ENCODE assay signal across 17 mouse cellular contexts in the genomic region with DNA sequence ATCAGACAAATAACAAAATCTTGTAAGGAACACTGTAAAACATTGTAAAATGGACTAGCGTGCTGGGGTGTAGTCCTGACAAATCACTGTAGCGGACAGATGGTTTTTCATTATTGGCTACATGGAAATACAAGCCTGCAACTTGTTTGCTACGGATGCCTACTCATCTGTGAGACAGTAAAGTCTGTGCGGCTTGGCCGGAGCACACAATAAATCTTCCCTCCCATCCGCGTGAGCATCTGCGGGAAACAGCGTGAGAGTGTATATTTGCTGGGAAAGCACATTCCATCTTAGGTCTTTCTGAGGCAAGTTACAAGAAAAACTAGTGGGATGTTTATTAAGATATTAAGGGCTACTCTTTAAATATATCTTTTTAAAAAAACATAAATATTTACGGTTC. TPM values are rescaled to one million over a fixed set of nuclear protein-coding genes. Genes with fewer than 3 reads are reported as not detected.
DNase-seq lines count a peak whose midpoint lies in the region; ATAC-seq and TF ChIP-seq lines count a peak whose summit lies in the region.
"Had no signal": no experiment of that assay in that cellular context is flagged by ENCODE, and none has a peak within 500 bp of the region (broad histone marks: within the 10 kb centered on the region; RNA-seq: fewer than 3 reads in every experiment).

No protein-coding gene starts in this region.

- H3K9me3 ChIP-seq in forebrain, embryonic 16.5 days (ENCODE audit: control insufficient read depth, low read length) = no peaks in the 10 kb centered on the region
- no peaks in the 10 kb centered on the region for H3K9me3 ChIP-seq in forebrain, embryonic 12.5 days
- H3K9me3 ChIP-seq in neural tube, embryonic 11.5 days (ENCODE audit: control insufficient read depth, low read length) = no peaks in the 10 kb centered on the region
- H3K9me3 ChIP-seq in liver, postnatal 0 days (ENCODE audit: low read length) = no peaks in the 10 kb centered on the region
- H3K9me3 ChIP-seq: heart, embryonic 12.5 days; liver, embryonic 15.5 days had no signal

- 86% methylated on average over 10 of the region's 10 CpGs for WGBS in forebrain, embryonic 16.5 days
- 93% methylated on average over 10 of the region's 10 CpGs for WGBS in forebrain, embryonic 12.5 days
- WGBS in neural tube, embryonic 11.5 days = 58% methylated on average over 10 of the region's 10 CpGs
- 83% methylated on average over 10 of the region's 10 CpGs for WGBS in liver, postnatal 0 days (ENCODE audit: insufficient replicate concordance)

- no peaks in the 10 kb centered on the region for H3K27me3 ChIP-seq in forebrain, embryonic 16.5 days (replicated peaks; ENCODE audit: control insufficient read depth, insufficient read depth, low read length)
- no peaks in the 10 kb centered on the region for H3K27me3 ChIP-seq in forebrain, embryonic 12.5 days
- H3K27me3 ChIP-seq in neural tube, embryonic 11.5 days (ENCODE audit: control insufficient read depth, insufficient read depth, low read length) = no peaks in the 10 kb centered on the region
- no peaks in the 10 kb centered on the region for H3K27me3 ChIP-seq in liver, postnatal 0 days (ENCODE audit: insufficient read depth, low read length)
- H3K27me3 ChIP-seq: heart, embryonic 12.5 days; liver, embryonic 15.5 days had no signal

- H3K27ac ChIP-seq in forebrain, embryonic 16.5 days (ENCODE audit: low read length) = no peak overlapping the region
- no peak overlapping the region for H3K27ac ChIP-seq in forebrain, embryonic 12.5 days
- no peak overlapping the region for H3K27ac ChIP-seq in neural tube, embryonic 11.5 days (ENCODE audit: low read depth, low read length)
- no peak overlapping the region for H3K27ac ChIP-seq in liver, postnatal 0 days (ENCODE audit: low read depth)
- H3K27ac ChIP-seq: gastrocnemius, adult 2 months; liver, embryonic 15.5 days had no signal

- H3K36me3 ChIP-seq in forebrain, embryonic 16.5 days (ENCODE audit: control insufficient read depth, insufficient read depth) = no peaks in the 10 kb centered on the region
- no peaks in the 10 kb centered on the region for H3K36me3 ChIP-seq in forebrain, embryonic 12.5 days (replicated peaks)
- H3K36me3 ChIP-seq in neural tube, embryonic 11.5 days (ENCODE audit: control insufficient read depth, insufficient read depth, low read length) = no peaks in the 10 kb centered on the region
- no peaks in the 10 kb centered on the region for H3K36me3 ChIP-seq in liver, postnatal 0 days (replicated peaks; ENCODE audit: insufficient read depth, low read length)
- H3K36me3 ChIP-seq: heart, embryonic 12.5 days; liver, embryonic 15.5 days had no signal

- no peak overlapping the region for H3K9ac ChIP-seq in forebrain, embryonic 16.5 days (replicated peaks; ENCODE audit: low read depth, low read length)
- no peak overlapping the region for H3K9ac ChIP-seq in forebrain, embryonic 12.5 days
- H3K9ac ChIP-seq in neural tube, embryonic 11.5 days (ENCODE audit: low read length) = no peak overlapping the region
- no peak overlapping the region for H3K9ac ChIP-seq in liver, postnatal 0 days (replicated peaks)
- H3K9ac ChIP-seq: heart, embryonic 12.5 days; liver, embryonic 15.5 days had no signal

- TF ChIP-seq EP300 in liver, postnatal 0 days (IDR thresholded peaks at IDR 0.05; ENCODE audit: low read depth) = no peak

- peak; percentile 3 for DNase-seq in layer of hippocampus, adult 9-11 months
- DNase-seq in layer of hippocampus, adult 9-10 months (ENCODE audit: low spot score) = no peak
- DNase-seq in embryo, embryonic 11 days = peak; percentile 30
- DNase-seq in neural tube, embryonic 11.5 days (ENCODE audit: low spot score) = peak; percentile 35
- no peak for DNase-seq in liver, postnatal 0 days
- DNase-seq: cerebellum, adult 9-10 months; gastrocnemius, adult 2 months; thymus, postnatal 36 days had no signal

- no peak for TF ChIP-seq CTCF in liver, postnatal 0 days (IDR thresholded peaks at IDR 0.05; ENCODE audit: low read depth)

- H3K4me3 ChIP-seq in forebrain, embryonic 16.5 days (replicated peaks; ENCODE audit: low read length) = no peak overlapping the region
- H3K4me3 ChIP-seq in forebrain, embryonic 12.5 days (replicated peaks) = no peak overlapping the region
- no peak overlapping the region for H3K4me3 ChIP-seq in neural tube, embryonic 11.5 days (ENCODE audit: low read depth, low read length)
- no peak overlapping the region for H3K4me3 ChIP-seq in liver, postnatal 0 days (ENCODE audit: low read depth, low read length)
- H3K4me3 ChIP-seq: erythroblast, embryonic 14.5 days; gastrocnemius, adult 2 months; heart, embryonic 12.5 days; liver, embryonic 15.5 days had no signal

- ATAC-seq in forebrain, embryonic 16.5 days = peak; percentile 59; the same call in 1 of the 2 replicates
- ATAC-seq in forebrain, embryonic 12.5 days (ENCODE audit: low FRiP score) = no peak
- peak; percentile 24; the same call in 1 of the 2 replicates for ATAC-seq in neural tube, embryonic 11.5 days (ENCODE audit: insufficient read depth, low FRiP score, low TSS enrichment)
- ATAC-seq in liver, postnatal 0 days = no peak
- ATAC-seq: CD4-positive, CD25-positive, alpha-beta regulatory T cell, adult 4 months had no signal

- no peak overlapping the region for H3K4me2 ChIP-seq in forebrain, embryonic 16.5 days (ENCODE audit: low read length)
- no peak overlapping the region for H3K4me2 ChIP-seq in forebrain, embryonic 12.5 days
- H3K4me2 ChIP-seq in neural tube, embryonic 11.5 days (ENCODE audit: low read depth) = no peak overlapping the region
- no peak overlapping the region for H3K4me2 ChIP-seq in liver, postnatal 0 days (ENCODE audit: low read depth, low read length)
- H3K4me2 ChIP-seq: heart, embryonic 12.5 days; liver, embryonic 15.5 days had no signal

- no peaks in the 10 kb centered on the region for H3K4me1 ChIP-seq in forebrain, embryonic 16.5 days (replicated peaks; ENCODE audit: control insufficient read depth, insufficient read depth, low read length)
- no peaks in the 10 kb centered on the region for H3K4me1 ChIP-seq in forebrain, embryonic 12.5 days
- no peaks in the 10 kb centered on the region for H3K4me1 ChIP-seq in neural tube, embryonic 11.5 days (ENCODE audit: control insufficient read depth, insufficient read depth, low read length)
- H3K4me1 ChIP-seq in liver, postnatal 0 days (ENCODE audit: insufficient read depth) = no peaks in the 10 kb centered on the region
- H3K4me1 ChIP-seq: heart, embryonic 12.5 days; liver, embryonic 15.5 days had no signal

RNA-seq across cellular contexts. Expression of gene 1700003H04Rik, which starts 32.0 kb away (rescaled TPM):
- not detected in 2 replicates for polyA plus RNA-seq in forebrain, embryonic 16.5 days (2015; fragmentation: Nextera tagmentation; extraction: Ambion mirVana)
- not detected in 2 replicates for polyA plus RNA-seq in forebrain, embryonic 12.5 days (2016; fragmentation: Nextera tagmentation; extraction: Ambion mirVana)
- polyA plus RNA-seq in neural tube, embryonic 11.5 days (2014; fragmentation: Nextera tagmentation; extraction: Ambion mirVana) = not detected in 2 replicates
- polyA plus RNA-seq in liver, postnatal 0 days (2015; fragmentation: Nextera tagmentation; extraction: Ambion mirVana) = not detected in 2 replicates
- polyA plus RNA-seq: CD4-positive, CD25-positive, alpha-beta regulatory T cell, adult 4 months; erythroblast, embryonic 14.5 days; heart, embryonic 12.5 days; large intestine, adult 2 months; liver, embryonic 15.5 days; small intestine, adult 2 months; stomach, embryonic 16.5 days had no signal

Comparison
In these comparisons a context has a peak if more than half of its experiments do, and no peak if none do; other contexts are left out.
1. ATAC-seq: peak in forebrain, embryonic 16.5 days (single experiment) and neural tube, embryonic 11.5 days (single experiment); none in forebrain, embryonic 12.5 days (single experiment) and liver, postnatal 0 days (single experiment).
2. DNase-seq: peak in layer of hippocampus, adult 9-11 months (single experiment), embryo, embryonic 11 days (single experiment) and neural tube, embryonic 11.5 days (single experiment); none in layer of hippocampus, adult 9-10 months (single experiment) and liver, postnatal 0 days (single experiment).